Mouse (Mus musculus) C2C12 (cell line): ENCODE results near the gene Pnrc2.

Experiments
- CTCF ChIP-seq: IDR thresholded peaks from one replicate; pipeline ENCODE4 v1.5.1; 2011; ENCODE audit not compliant: control insufficient read depth, insufficient read depth, insufficient read length
- FOSL1 ChIP-seq: IDR thresholded peaks from one replicate; pipeline ENCODE4 v1.8.0; 2011; ENCODE audit warnings: mild to moderate bottlenecking, low read length; ENCODE audit not compliant: poor library complexity, insufficient read depth, severe bottlenecking

DNA sequence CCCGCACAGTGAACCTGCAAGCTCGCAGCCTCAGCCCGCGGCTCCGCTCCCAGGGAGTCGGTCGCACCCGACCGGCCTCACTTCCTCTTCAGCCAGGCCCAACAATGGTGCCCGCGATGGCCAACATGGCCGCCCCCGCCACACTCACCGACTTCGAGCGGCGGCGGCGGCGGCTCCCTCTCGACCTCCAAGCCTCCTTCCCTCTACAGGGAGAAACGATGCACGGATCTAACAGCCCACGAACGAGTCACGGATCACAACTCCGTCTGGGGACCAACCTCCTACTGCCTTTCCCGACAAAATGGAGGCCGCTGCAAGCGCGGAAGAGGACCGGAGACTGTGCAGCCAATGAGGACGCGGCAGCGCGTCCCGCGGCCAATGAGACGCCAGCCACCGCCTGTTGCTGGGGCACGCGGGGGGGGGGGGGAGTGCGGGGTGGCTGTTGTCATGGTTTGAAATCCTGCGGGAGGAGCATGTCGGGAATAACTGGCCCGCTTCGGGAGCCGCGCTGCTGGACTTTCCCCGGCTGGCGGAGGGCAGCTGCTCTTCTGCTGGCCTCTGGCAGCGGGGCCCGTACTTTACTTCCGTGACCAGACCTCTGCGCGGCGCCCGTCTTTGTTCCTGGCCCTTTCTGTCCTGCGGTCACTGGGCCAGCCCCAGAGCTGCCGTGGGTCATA is at the start of gene Pnrc2:
- no peak for TF ChIP-seq CTCF
- TF ChIP-seq FOSL1: no peak
